Mouse (Mus musculus): ENCODE results near the gene Ube2l3.

The Ube2l3 gene

DNA sequence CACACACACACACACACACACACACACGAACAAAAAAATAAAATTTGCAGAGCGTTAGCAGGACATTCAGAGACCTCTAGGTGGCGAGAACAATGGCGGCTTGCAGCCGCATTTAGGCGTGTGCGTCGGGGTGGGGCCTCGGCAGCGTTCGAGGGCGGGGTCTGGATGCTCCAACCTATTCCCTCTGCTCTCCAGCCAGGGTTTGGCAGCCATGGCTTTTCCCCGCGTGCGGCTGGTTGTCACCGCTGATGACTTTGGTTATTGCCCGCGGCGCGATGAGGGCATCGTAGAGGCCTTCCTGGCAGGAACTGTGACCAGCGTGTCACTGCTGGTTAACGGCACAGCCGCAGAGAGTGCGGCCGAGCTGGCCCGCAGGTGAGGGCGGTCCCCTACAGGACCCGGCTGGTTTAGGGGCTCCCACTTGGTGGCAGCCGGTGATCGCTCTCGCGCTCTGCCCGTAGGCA lies 55.6 kb downstream of the Ube2l3 start, which contains the start of gene Ccdc116:
TSS of gene Ccdc116 (minus strand) at position 458 of the 464 bp plus-strand sequence.
- DNase-seq, result peak; percentile 84

DNA sequence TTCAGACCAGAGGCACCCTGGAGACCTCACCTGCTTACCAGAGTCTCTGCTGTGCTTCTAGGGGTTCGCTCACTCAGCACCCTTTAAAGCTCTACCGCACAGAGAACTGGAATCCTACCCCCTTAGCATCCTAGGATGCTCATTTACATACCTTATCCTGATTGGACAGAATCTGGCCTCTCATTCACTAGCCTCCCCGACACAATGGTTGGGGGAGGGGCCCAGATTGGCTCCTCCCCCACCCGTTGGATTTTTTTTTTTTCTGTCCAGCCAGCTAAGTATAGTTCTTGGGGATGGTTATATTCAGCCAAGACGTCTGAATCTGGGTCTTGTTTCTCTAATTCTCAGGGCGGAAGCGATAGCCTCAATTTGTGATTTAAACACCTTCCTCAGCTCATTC lies 58.1 kb downstream of the Ube2l3 start, which contains the start of gene Ydjc:
TSS of gene Ydjc (plus strand) at position 283 of the 400 bp plus-strand sequence.
- no peak for DNase-seq

DNA sequence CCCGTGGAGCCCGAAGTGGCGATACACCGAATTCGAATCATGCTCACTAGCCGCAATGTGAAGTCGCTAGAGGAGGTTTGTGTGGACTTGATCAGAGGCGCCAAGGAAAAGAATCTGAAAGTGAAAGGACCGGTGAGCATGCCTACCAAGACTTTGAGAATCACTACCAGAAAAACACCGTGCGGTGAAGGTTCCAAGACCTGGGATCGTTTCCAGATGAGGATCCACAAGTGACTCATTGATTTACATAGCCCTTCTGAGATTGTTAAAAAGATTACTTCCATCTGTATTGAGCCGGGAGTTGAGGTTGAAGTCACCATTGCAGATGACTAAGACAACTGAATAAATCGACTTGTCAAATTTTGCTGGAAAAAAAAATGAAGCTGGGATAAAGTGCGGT lies 65.1 kb downstream of the Ube2l3 start:
- DNase-seq, result no peak

DNA sequence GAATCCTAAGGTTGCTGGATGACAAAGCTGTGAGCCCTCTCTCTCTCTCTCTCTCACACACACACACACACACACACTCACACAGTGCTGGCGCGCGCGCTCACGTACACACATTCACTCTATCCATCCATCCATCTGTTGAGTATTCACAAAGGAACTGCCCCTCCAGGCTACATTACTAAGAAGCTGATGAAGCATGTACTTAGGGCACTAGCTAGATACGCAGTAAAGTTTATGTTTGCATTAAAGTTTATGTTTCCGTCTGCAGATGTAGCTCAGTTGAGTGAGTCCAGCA lies 69.6 kb downstream of the Ube2l3 start:
- DNase-seq, result no peak

DNA sequence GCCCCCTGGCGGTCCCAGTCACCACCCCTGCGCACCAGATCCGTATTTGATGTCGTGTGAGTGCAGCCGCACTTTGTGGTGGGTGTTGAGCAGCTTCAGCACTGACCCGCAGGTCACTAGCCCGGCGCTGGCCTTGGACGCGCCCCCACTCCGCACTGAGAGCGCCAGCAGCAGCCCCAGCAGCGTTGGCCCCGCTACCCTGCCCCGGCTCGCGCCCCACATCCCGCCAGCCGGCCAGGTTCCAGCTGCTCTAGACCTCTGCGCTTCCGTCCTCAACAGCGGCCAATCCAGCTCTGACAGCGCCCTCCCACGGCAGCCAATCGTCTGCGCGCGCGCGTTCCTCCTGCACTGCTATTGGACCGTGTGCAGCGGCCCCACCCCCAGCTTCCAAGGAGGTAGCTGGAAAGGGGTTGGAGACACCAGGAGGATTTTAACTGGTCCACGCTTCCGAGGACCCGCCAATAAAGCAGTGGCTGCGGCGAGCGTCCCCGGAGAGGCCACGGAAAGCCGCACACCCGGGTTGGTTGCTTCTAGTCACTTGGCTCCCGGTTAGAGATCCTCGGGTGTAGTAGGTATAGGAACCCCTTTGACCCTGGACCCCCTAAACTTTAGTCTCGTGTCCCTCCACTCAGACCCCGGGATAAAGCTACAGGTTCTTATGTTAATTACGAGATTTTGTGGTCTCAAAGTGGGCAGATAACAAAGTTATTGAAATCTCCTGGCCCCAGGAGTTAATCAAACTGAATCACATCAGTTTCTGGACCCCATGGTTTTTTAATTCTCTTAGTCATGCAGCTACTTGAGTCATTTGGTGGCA lies 70.2 kb downstream of the Ube2l3 start, which contains the start of gene Sdf2l1:
TSS of gene Sdf2l1 (minus strand) at position 295 of the 817 bp plus-strand sequence.
- DNase-seq, result peak; percentile 98

DNA sequence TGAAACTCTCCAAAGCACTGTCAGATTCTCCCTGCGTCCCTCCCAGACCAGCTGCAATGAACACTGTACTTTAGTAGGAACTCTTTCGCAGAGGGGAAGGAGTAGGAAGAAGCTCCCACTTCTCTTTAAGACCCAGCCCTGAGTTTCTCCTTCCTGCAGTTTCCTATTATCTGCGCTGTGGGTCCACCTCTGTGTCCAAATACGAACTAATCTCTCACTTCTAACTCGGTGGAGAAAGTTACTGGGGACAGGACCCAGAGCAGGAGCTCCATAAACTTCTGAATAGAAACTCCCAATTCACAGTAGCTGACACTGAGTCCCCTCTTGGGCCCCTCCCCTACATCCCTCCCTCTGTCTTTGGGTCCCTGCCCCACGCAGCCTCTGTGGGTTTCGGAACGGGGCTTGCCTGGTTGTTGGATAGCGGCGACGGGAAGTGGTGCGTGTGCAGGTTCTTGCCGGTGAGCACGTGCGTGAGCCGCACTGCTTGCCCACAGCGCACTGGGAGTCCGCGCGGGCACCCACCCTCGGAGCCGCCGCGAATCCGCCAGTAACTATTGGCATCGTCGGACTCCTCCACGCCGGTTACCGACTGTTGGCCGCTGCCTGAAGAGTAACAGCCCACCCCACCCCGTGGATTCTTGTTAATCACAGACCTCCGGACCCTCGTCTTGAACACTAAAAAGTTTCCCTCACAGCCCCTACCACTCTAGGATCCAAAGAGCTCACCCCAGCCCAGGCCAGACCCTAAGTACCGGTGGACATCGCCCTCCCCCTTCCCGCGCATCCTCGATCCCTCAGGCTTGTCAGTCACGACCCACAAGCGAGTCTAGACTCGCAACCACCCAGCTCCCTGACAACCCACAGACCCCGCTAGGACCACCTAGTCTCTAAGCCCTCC lies 71.0 kb downstream of the Ube2l3 start:
- peak; percentile 54 for DNase-seq

DNA sequence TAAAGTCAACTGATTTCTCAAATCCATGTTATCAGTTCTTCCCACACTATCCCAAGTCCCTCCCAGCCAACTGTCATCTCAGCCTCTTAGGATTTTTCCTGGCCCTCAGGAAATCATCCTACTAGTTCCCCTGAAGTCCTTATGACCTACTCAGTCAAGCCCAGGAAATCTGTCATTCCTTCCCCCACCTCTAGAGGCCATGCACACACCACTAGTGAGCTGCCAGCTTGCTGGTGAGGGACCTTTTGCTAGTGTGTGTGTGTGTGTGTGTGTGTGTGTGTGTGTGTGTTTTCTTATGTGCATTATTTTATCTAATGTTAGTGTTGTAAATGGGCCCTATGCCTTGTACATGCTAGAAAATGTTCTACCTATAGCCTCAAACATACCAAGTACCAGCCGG lies 75.2 kb downstream of the Ube2l3 start:
- DNase-seq, result peak; percentile 71

DNA sequence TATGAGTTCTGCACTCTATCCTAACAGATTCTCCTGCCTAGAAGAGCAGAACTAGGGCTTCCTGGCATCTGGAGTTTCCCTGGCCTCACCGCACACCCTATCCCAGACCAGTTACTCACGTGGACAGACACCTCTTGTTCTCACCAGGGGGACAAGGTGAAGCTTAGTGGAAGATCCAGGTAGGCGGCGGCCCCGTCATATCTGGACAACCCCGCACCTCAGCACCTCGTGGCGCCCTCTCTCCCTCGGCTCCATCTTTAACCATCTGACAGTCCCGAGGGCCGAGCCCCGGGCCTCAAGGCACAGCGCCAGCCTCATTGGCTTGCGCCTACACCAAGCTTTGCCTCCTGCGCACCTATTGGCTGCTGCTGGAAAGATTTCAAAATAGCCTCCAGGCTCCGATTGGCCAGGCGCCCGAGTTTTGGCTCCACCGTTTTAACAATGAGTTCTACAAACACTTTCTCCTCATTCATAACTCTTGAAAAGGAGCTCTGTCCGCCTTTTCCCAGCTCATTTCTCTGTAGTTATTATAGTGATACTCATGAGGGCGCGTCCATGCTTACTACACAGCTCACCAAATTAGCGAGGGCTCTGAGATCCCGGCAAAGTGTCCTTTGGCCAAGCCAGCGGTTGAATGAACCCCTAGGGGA lies 77.5 kb downstream of the Ube2l3 start, which contains the start of gene 2610318N02Rik:
TSS of gene 2610318N02Rik (minus strand) at position 297 of the 650 bp plus-strand sequence.
- DNase-seq, result peak; percentile 83

DNA sequence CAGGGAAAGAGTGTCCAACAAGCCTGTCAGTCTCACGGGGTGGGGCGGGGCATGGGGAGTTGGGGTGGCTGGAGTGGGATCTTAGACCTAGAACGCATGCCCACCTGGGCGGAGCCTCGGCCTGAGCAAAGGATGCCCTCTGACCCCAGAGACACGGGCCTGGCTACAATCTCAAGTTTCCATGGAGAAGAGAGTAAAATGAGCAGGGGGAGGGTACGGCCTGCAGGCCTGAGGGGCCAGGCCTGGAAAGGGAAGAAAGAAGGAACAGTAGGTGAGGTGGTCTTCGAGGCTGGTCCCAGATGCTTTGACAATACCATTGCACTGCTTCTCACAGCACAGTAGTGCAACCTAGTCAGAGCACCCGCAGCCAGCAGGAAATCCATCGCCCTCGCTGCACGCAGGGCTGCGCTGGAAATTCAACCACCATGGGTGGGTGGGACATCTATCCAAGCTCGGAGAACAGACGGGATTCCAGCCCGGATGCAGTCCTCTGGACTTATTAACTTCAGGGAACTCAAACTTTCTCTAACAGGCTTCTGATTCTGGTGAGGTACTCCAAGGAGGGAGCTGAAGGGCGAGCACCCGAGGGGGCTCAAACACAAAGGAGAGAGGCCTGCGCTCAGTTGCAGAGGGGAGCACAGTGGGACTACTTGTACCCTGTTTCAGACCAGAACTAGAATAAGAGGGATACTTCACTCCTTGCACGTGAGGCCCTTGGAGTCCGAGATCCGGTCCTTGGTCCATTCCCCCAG lies 78.2 kb downstream of the Ube2l3 start:
- peak; percentile 54 for DNase-seq

DNA sequence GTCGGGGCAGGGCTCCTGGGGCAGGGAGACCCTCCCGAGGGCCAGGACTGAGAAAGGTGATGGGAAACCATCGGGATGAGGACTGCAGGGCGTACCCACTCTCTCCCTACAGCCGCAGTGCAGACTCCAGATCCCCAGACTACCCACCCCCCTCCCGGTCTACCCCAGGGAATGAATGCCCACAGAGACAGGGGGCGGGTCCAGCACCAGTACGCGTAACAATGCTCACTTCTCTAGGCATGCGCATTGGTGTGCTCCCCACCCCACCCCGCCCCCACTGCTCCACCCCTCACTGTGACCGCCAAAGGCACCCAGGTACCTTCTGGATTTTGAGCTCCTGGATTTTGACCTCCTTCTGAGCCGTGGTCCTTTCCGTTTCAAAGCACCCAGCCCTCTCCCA lies 80.9 kb downstream of the Ube2l3 start:
- no peak for DNase-seq

DNA sequence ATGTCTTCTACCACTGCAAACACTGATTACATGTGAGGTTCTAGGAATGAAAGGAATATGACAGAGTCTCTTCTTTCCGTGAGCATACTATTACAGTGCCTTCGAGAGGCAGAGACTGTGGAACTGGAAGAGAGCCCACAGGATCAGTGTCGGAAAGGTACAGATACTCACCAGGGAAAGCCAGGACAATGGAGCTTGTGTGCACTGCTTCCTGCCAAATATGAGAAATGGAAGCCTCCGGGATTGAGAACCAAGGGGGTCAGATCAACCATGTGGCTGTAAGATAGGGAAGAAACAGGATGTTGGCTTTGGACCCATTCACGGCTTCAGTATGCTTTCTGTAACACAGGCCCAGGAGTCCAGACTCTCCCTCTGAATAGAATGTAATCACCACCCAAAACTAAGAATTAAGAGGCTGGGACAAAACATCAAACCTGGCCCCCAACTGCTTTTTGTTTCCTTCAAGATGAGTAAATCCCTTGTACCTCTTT lies 85.1 kb downstream of the Ube2l3 start:
- DNase-seq, result no peak

DNA sequence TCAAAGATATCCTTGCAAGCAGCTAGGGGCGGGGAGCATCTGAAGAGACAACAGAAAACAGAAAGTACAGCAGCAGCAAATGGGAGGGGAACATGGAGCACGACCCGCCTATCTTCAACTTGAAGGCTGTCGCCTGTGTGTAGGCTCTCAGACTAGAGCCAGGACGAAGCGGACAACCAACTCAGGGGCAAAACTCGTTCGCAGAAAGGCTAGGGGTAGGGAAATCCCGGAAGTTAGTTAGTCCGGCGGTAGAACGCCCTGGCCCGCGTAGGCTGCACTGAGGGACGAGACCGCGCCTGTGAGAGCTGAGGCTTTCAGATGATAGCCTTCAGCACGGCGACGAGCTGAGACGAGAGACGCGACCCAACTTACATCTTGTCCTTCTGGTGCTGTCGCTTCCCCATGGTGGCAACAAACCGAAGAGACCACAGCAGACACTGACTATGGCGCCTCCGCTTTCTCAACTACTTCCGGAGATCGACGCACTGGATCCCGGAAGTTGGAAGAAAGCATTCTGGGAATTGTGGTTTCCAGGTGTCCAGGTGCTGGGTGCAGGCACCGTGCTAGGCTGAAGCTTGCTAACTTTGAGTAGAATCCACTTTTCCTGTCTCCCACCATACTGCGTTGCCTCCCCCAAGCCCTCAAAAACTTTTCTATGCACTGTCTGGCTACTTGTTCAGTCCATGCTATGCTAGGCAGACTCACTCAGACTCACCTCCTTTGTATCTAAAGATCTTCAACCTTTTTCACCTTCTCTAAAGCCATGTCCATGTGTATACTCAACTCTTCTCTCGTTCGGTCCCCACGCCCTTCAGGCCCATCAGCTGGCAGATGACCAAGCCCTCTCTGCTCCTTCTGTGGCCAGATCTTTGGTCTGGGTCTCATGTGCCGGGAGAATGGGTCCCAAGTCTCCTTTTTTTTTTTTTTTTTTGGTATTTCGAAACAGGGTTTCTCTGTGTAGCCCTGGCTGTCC lies 91.4 kb downstream of the Ube2l3 start, which contains the start of gene Ppil2:
TSS of gene Ppil2 (minus strand) at position 487 of the 973 bp plus-strand sequence.
- DNase-seq, result peak; percentile 70

DNA sequence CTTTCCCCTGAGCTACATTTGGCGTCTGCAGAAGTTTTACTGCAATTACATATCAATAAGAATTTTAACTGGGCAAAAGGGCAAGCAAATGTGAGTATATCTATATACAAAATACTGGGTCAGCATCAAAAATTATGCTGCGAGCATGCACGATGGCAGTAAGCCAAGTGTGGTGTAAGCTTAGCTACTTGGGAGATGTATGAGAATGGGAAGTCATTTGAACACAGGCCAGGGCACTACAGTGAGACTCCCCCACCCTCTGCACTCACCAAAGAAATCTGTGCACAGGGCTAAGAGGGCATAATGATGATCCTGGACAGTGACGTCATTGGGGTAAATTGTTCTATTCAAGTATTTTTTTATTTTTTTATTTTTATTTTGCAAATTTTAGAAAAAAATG lies 97.8 kb downstream of the Ube2l3 start:
- DNase-seq, result no peak

DNA sequence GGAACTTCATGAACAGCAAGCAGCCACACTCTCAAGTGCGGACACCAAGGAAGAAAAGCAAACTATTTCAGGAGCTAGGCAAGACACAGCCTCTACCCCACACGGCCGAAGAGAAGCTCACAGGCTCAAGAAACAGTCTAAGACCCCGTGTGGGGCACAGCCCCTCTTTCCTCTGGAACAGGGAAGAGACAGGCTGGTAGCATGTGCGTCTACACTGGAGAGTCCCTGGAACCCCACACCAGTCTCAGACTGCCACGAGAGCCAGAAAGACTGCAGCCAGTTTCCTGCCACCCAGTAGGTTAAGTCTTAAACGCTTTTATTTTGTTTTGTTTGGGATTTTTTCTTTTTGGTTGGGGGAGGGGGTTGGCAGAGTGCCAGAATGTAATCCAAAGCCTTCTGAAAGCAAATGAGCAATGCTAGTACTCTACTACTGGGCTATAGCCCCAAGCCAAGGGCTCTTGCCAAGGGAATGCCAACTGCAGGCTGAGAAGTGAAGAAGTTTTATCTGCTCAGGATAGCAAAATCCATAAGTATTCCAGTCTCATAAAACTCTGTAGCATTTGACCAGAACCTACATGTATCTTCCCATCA lies 99.7 kb downstream of the Ube2l3 start:
- DNase-seq, result no peak

Data from thymus, postnatal 4 days (tissue).